Mouse (Mus musculus): ENCODE measurements at regions not wholly inside any gene's neighbourhood (a gene's known extent, or its start where the extent isn't known, plus 50 kb on each side); places are given as distances from the start of the nearest gene placed in this dataset.

GRCm38 (mm10) chr6:54762499-54762898 is 54.2 kb upstream of the Znrf2 start:
- DNase-seq (ENCODE audit: low read depth, low spot score) = no peak
- no peak for TF ChIP-seq HCFC1 (IDR thresholded peaks at IDR 0.05; ENCODE audit: low read depth, low read length)
- TF ChIP-seq GABPA (IDR thresholded peaks at IDR 0.05; ENCODE audit: low read depth, low read length) = no peak
- no peak for TF ChIP-seq ZNF384 (IDR thresholded peaks at IDR 0.05; ENCODE audit: low read depth, low read length)
- no peak for TF ChIP-seq UBTF (IDR thresholded peaks at IDR 0.05; ENCODE audit: borderline replicate concordance, insufficient read depth, low read depth, low read length)

GRCm38 (mm10) chr6:54763669-54764068 is 53.0 kb upstream of the Znrf2 start:
- H3K9me3 ChIP-seq (replicated peaks; ENCODE audit: insufficient read depth, low read length) = no peaks in the 10 kb centered on the region
- H3K36me3 ChIP-seq (ENCODE audit: control insufficient read depth in 1 of 2, insufficient read depth in 2 of 2, low read length in 2 of 2) = peaks cover 0 to 2% of the 10 kb centered on the region in 2 experiments; a peak in 1 of 4 replicates
- no peak for TF ChIP-seq ELF1 (IDR thresholded peaks at IDR 0.05; ENCODE audit: low read depth, low read length)
- no peak for TF ChIP-seq E2F4 (IDR thresholded peaks at IDR 0.05; ENCODE audit: borderline replicate concordance, low read depth, low read length)
- no peak for TF ChIP-seq JUND (IDR thresholded peaks at IDR 0.05; ENCODE audit: low read depth, low read length)
- TF ChIP-seq ZC3H11A (IDR thresholded peaks at IDR 0.05; ENCODE audit: low read depth, low read length) = no peak
- TF ChIP-seq ZKSCAN1 (IDR thresholded peaks at IDR 0.05; ENCODE audit: low read depth, low read length) = no peak
- peaks cover 0 to 8% of the 10 kb centered on the region in 2 experiments; a peak in 2 of 4 replicates for H3K4me1 ChIP-seq (ENCODE audit: control insufficient read depth in 1 of 2, insufficient read depth in 2 of 2, low read length in 2 of 2)
- no peak overlapping the region for H3K4me3 ChIP-seq (ENCODE audit: control insufficient read depth in 1 of 2, insufficient read depth in 1 of 2, low read depth in 2 of 2, low read length in 2 of 2)
- no peaks in the 10 kb centered on the region for H3K79me2 ChIP-seq (ENCODE audit: control insufficient read depth, insufficient read depth, low read length, poor library complexity)
- no peak overlapping the region for H3K27ac ChIP-seq (ENCODE audit: control insufficient read depth, low read depth, low read length)
- H3K9ac ChIP-seq (ENCODE audit: control insufficient read depth, low read depth, low read length, poor library complexity, severe bottlenecking) = no peak overlapping the region
- no peak for DNase-seq (ENCODE audit: low read depth, low spot score)
- no peaks in the 10 kb centered on the region; a peak in 1 of 4 replicates for H3K27me3 ChIP-seq (ENCODE audit: control insufficient read depth in 1 of 2, insufficient read depth in 2 of 2, low read length in 2 of 2)

More at GRCm38 (mm10) chr6:54762499-54762898, 54.2 kb upstream of the Znrf2 start:
- Histone ChIP-seq H3K4me3 (ENCODE audit: control insufficient read depth in 1 of 2, insufficient read depth in 1 of 2, low read depth in 2 of 2, low read length in 2 of 2) (no peak overlapping the region), H3K9ac (ENCODE audit: control insufficient read depth, low read depth, low read length, poor library complexity, severe bottlenecking) (no peak overlapping the region), H3K4me1 (ENCODE audit: control insufficient read depth in 1 of 2, insufficient read depth in 2 of 2, low read length in 2 of 2) (peaks cover 0 to 8% of the 10 kb centered on the region in 2 experiments; a peak in 2 of 4 replicates), H3K27ac (ENCODE audit: control insufficient read depth, low read depth, low read length) (no peak overlapping the region), H3K79me2 (ENCODE audit: control insufficient read depth, insufficient read depth, low read length, poor library complexity) (no peaks in the 10 kb centered on the region), H3K36me3 (ENCODE audit: control insufficient read depth in 1 of 2, insufficient read depth in 2 of 2, low read length in 2 of 2) (peaks cover 0 to 2% of the 10 kb centered on the region in 2 experiments; a peak in 1 of 4 replicates), H3K9me3 (replicated peaks; ENCODE audit: insufficient read depth, low read length) (no peaks in the 10 kb centered on the region), H3K27me3 (ENCODE audit: control insufficient read depth in 1 of 2, insufficient read depth in 2 of 2, low read length in 2 of 2) (no peaks in the 10 kb centered on the region; a peak in 1 of 4 replicates)

- H3K4me3 ChIP-seq (ENCODE audit: control insufficient read depth in 1 of 2, insufficient read depth in 1 of 2, low read depth in 2 of 2, low read length in 2 of 2) = no peak overlapping the region
- no peak overlapping the region for H3K9ac ChIP-seq (ENCODE audit: control insufficient read depth, low read depth, low read length, poor library complexity, severe bottlenecking)
- H3K4me1 ChIP-seq (ENCODE audit: control insufficient read depth in 1 of 2, insufficient read depth in 2 of 2, low read length in 2 of 2) = peaks cover 0 to 6% of the 10 kb centered on the region in 2 experiments; a peak in 1 of 4 replicates
- DNase-seq (ENCODE audit: low read depth, low spot score) = no peak
- H3K27me3 ChIP-seq (ENCODE audit: control insufficient read depth in 1 of 2, insufficient read depth in 2 of 2, low read length in 2 of 2) = no peaks in the 10 kb centered on the region; a peak in 2 of 4 replicates
- no peak overlapping the region for H3K27ac ChIP-seq (ENCODE audit: control insufficient read depth, low read depth, low read length)
- H3K9me3 ChIP-seq (replicated peaks; ENCODE audit: insufficient read depth, low read length) = no peaks in the 10 kb centered on the region
- H3K36me3 ChIP-seq (ENCODE audit: control insufficient read depth in 1 of 2, insufficient read depth in 2 of 2, low read length in 2 of 2) = no peaks in the 10 kb centered on the region
- no peak for TF ChIP-seq TCF12 (IDR thresholded peaks at IDR 0.05; ENCODE audit: low read depth, low read length)
- no peak for TF ChIP-seq MEF2A (IDR thresholded peaks at IDR 0.05; ENCODE audit: extremely low read depth, insufficient replicate concordance, low read depth, low read length, poor library complexity, severe bottlenecking)
- no peak for TF ChIP-seq SMC3 (IDR thresholded peaks at IDR 0.05; ENCODE audit: low read depth, low read length)
- no peak for TF ChIP-seq HCFC1 (IDR thresholded peaks at IDR 0.05; ENCODE audit: low read depth, low read length)
- no peak for TF ChIP-seq POLR2A (IDR thresholded peaks at IDR 0.05; ENCODE audit: control insufficient read depth in 1 of 2, insufficient read depth in 1 of 2, low read depth in 1 of 2, low read length in 2 of 2, poor library complexity in 1 of 2)
- TF ChIP-seq UBTF (IDR thresholded peaks at IDR 0.05; ENCODE audit: borderline replicate concordance, insufficient read depth, low read depth, low read length) = no peak
- TF ChIP-seq GABPA (IDR thresholded peaks at IDR 0.05; ENCODE audit: low read depth, low read length) = no peak
- TF ChIP-seq BHLHE40 (IDR thresholded peaks at IDR 0.05; ENCODE audit: borderline replicate concordance, low read depth, low read length) = no peak
- TF ChIP-seq RAD21 (IDR thresholded peaks at IDR 0.05; ENCODE audit: low read depth, low read length) = no peak
- TF ChIP-seq TAL1 (IDR thresholded peaks at IDR 0.05; ENCODE audit: low read length) = no peak
- no peak for TF ChIP-seq E2F4 (IDR thresholded peaks at IDR 0.05; ENCODE audit: borderline replicate concordance, low read depth, low read length)
- no peak for TF ChIP-seq TBP (IDR thresholded peaks at IDR 0.05; ENCODE audit: low read depth, low read length)
- TF ChIP-seq CTCF (IDR thresholded peaks at IDR 0.05 in 2 of 3, conservative IDR thresholded peaks at IDR 0.05 in 1 of 3; ENCODE audit: control insufficient read depth in 1 of 3, insufficient read depth in 1 of 3, low read depth in 2 of 3, low read length in 3 of 3, poor library complexity in 1 of 3, severe bottlenecking in 1 of 3) = no peak
- no peaks in the 10 kb centered on the region for H3K79me2 ChIP-seq (ENCODE audit: control insufficient read depth, insufficient read depth, low read length, poor library complexity)
Observed at GRCm38 (mm10) chr6:54765715-54766114, 51.0 kb upstream of the Znrf2 start.
